Mouse (Mus musculus) myocyte (in vitro differentiated cells): ENCODE data around the gene Pdcd11. TPM values are rescaled to one million over a fixed set of nuclear protein-coding genes. Genes with fewer than 3 reads are reported as not detected.

ENCODE experiments used
- H3K27me3 ChIP-seq: one replicate; pipeline ENCODE4 v1.6.1; 2011; ENCODE audit not compliant: control insufficient read depth, insufficient read depth, insufficient read length
- H3K36me3 ChIP-seq: one replicate; pipeline ENCODE4 v1.6.1; 2011; ENCODE audit not compliant: control insufficient read depth, insufficient read depth
- H3K4me2 ChIP-seq: one replicate; pipeline ENCODE4 v1.6.1; 2011; ENCODE audit warnings: low read depth, control low read depth
- H3K4me3 ChIP-seq: one replicate; pipeline ENCODE4 v1.5.1; 2011; ENCODE audit warnings: mild to moderate bottlenecking, control low read depth, moderate library complexity
- H3K79me2 ChIP-seq: one replicate; pipeline ENCODE4 v1.6.1; 2011; ENCODE audit not compliant: control insufficient read depth, insufficient read depth
- H3ac ChIP-seq: one replicate; pipeline ENCODE4 v1.6.1; 2011; ENCODE audit not compliant: control insufficient read depth, insufficient read length
- CEBPB ChIP-seq: IDR thresholded peaks from 2 replicates; pipeline ENCODE4 v1.6.1; 2011; ENCODE audit warnings: mild to moderate bottlenecking, moderate library complexity; ENCODE audit not compliant: poor library complexity, insufficient read depth, severe bottlenecking
- E2F4 ChIP-seq: IDR thresholded peaks from one replicate; pipeline ENCODE4 v1.6.1; 2011; ENCODE audit warnings: mild to moderate bottlenecking, control low read depth, moderate library complexity; ENCODE audit not compliant: insufficient read depth
- MAX ChIP-seq: IDR thresholded peaks from one replicate; pipeline ENCODE4 v1.6.1; 2011; ENCODE audit warnings: low read depth, mild to moderate bottlenecking, control low read depth
- MYOD1 ChIP-seq, 3 experiments: IDR thresholded peaks; one replicate each; pipeline ENCODE4 v1.6.1; 2011; ENCODE audit warnings: control low read depth in 2 of 3, low read depth in 2 of 3, mild to moderate bottlenecking in 2 of 3, moderate library complexity in 1 of 3; ENCODE audit not compliant: insufficient read length in 2 of 3, control insufficient read depth in 1 of 3
- MYOG ChIP-seq, 3 experiments: IDR thresholded peaks; one replicate each; pipeline ENCODE4 v1.6.1; 2011; ENCODE audit warnings: control low read depth in 2 of 3, low read depth in 2 of 3, mild to moderate bottlenecking in 2 of 3; ENCODE audit not compliant: insufficient read length in 2 of 3, control insufficient read depth in 1 of 3, insufficient read depth in 1 of 3
- POLR2A ChIP-seq: IDR thresholded peaks from one replicate; pipeline ENCODE4 v1.6.1; 2011; ENCODE audit warnings: low read depth, mild to moderate bottlenecking, control low read depth, moderate library complexity; ENCODE audit not compliant: insufficient read length
- POLR2AphosphoS2 ChIP-seq: IDR thresholded peaks from one replicate; pipeline ENCODE4 v1.6.1; 2011; ENCODE audit warnings: low read depth, control low read depth; ENCODE audit not compliant: insufficient read length
- REST ChIP-seq: IDR thresholded peaks from one replicate; pipeline ENCODE4 v1.6.1; 2011; ENCODE audit warnings: mild to moderate bottlenecking, control low read depth, moderate library complexity; ENCODE audit not compliant: insufficient read depth, insufficient read length
- SRF ChIP-seq: IDR thresholded peaks from one replicate; pipeline ENCODE4 v1.6.1; 2011; ENCODE audit warnings: low read depth; ENCODE audit not compliant: control insufficient read depth, insufficient read length
- TCF12 ChIP-seq: IDR thresholded peaks from one replicate; pipeline ENCODE4 v1.6.1; 2011; ENCODE audit warnings: mild to moderate bottlenecking, control low read depth; ENCODE audit not compliant: poor library complexity, insufficient read depth, severe bottlenecking
- TCF3 ChIP-seq: IDR thresholded peaks from one replicate; pipeline ENCODE4 v1.6.1; 2011; ENCODE audit warnings: low read depth, control low read depth; ENCODE audit not compliant: insufficient read length
- USF1 ChIP-seq: IDR thresholded peaks from one replicate; pipeline ENCODE4 v1.6.1; 2011; ENCODE audit warnings: low read depth, mild to moderate bottlenecking, control low read depth, moderate library complexity
- polyA plus RNA-seq: library from polyadenylated mRNA; unstranded; fragments of >200 nt; fragmentation: generic; extraction: Trizol; gene quantifications from one replicate; pipeline ENCODE4 v1.2.1, GENCODE M21; 2012; ENCODE audit warnings: missing spikeins

The Pdcd11 gene
- polyA plus RNA-seq, 1 experiment: 16.1 TPM

DNA sequence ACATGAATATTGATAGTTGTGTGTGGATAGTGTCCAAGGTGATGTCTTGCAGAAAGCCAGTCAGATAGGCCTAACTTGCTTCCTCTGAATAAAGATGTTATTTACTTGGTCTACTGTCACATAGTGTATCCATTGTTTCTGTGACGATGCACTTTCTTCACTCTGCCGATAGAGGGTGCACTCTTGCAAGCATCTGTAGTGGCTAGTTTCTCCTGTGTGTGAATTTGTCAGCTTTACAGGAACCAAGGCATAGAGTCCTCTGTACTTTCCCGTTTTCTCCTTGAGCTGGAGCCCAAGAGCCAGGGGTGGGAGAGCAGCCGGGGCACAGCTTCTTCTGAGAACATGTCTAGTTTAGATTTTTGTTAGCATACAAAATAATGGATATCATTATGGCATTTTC, 30.5 kb downstream of the Pdcd11 start:
- no peak for TF ChIP-seq TCF12
- TF ChIP-seq POLR2AphosphoS2: no peak
- Histone ChIP-seq H3ac (no peak overlapping the region), H3K27me3 (no peaks in the 10 kb centered on the region), H3K4me3 (no peak overlapping the region), H3K36me3 (peaks cover 30% of the 10 kb centered on the region), H3K79me2 (no peaks in the 10 kb centered on the region), H3K4me2 (no peak overlapping the region)

GRCm38 (mm10) chr19:47122802-47123201, 32.2 kb downstream of the Pdcd11 start:
- no peak for TF ChIP-seq MYOG (IDR thresholded peaks at IDR 0.05; ENCODE audit: control insufficient read depth in 1 of 3, insufficient read depth in 1 of 3, insufficient read length in 2 of 3, low read depth in 2 of 3)
- no peak for TF ChIP-seq MYOD1 (IDR thresholded peaks at IDR 0.05; ENCODE audit: control insufficient read depth in 1 of 3, insufficient read length in 2 of 3, low read depth in 2 of 3)
- no peak for TF ChIP-seq REST
- no peak for TF ChIP-seq SRF
- no peak for TF ChIP-seq POLR2AphosphoS2
- TF ChIP-seq MAX: no peak
- no peak for TF ChIP-seq TCF3
- TF ChIP-seq CEBPB: no peak
- TF ChIP-seq E2F4: no peak
- Histone ChIP-seq H3K27me3 (no peaks in the 10 kb centered on the region), H3K36me3 (peaks cover 33% of the 10 kb centered on the region), H3K4me3 (no peak overlapping the region), H3K4me2 (no peak overlapping the region), H3K79me2 (no peaks in the 10 kb centered on the region), H3ac (no peak overlapping the region)

- TF ChIP-seq TCF3 (no peak), SRF (no peak), MYOG (IDR thresholded peaks at IDR 0.05; ENCODE audit: control insufficient read depth in 1 of 3, insufficient read depth in 1 of 3, insufficient read length in 2 of 3, low read depth in 2 of 3) (no peak)
- Histone ChIP-seq H3K4me2 (no peak overlapping the region), H3K27me3 (no peaks in the 10 kb centered on the region), H3K4me3 (no peak overlapping the region), H3ac (no peak overlapping the region), H3K79me2 (no peaks in the 10 kb centered on the region), H3K36me3 (peaks cover 40% of the 10 kb centered on the region)
These were observed 37.6 kb downstream of the Pdcd11 start for GRCm38 (mm10) chr19:47128164-47128563.

GRCm38 (mm10) chr19:47128835-47129234, 38.3 kb downstream of the Pdcd11 start:
- TF ChIP-seq CEBPB (no peak), MYOD1 (IDR thresholded peaks at IDR 0.05; ENCODE audit: control insufficient read depth in 1 of 3, insufficient read length in 2 of 3, low read depth in 2 of 3) (no peak), SRF (no peak)
- Histone ChIP-seq H3K4me3 (no peak overlapping the region), H3K4me2 (no peak overlapping the region), H3K36me3 (peaks cover 40% of the 10 kb centered on the region), H3ac (no peak overlapping the region), H3K27me3 (no peaks in the 10 kb centered on the region), H3K79me2 (no peaks in the 10 kb centered on the region)

- H3K79me2 ChIP-seq: no peaks in the 10 kb centered on the region
- no peak overlapping the region for H3K4me3 ChIP-seq
- H3K36me3 ChIP-seq: peaks cover 29% of the 10 kb centered on the region
- TF ChIP-seq TCF3 (no peak), POLR2AphosphoS2 (no peak), E2F4 (no peak), REST (no peak), POLR2A (no peak), CEBPB (no peak), USF1 (no peak), TCF12 (no peak), MYOD1 (IDR thresholded peaks at IDR 0.05; ENCODE audit: control insufficient read depth in 1 of 3, insufficient read length in 2 of 3, low read depth in 2 of 3) (no peak), MYOG (IDR thresholded peaks at IDR 0.05; ENCODE audit: control insufficient read depth in 1 of 3, insufficient read depth in 1 of 3, insufficient read length in 2 of 3, low read depth in 2 of 3) (no peak), SRF (no peak), MAX (no peak)
- no peak overlapping the region for H3ac ChIP-seq
- no peak overlapping the region for H3K4me2 ChIP-seq
- no peaks in the 10 kb centered on the region for H3K27me3 ChIP-seq
These were observed 40.1 kb downstream of the Pdcd11 start for GRCm38 (mm10) chr19:47130551-47131125.

DNA sequence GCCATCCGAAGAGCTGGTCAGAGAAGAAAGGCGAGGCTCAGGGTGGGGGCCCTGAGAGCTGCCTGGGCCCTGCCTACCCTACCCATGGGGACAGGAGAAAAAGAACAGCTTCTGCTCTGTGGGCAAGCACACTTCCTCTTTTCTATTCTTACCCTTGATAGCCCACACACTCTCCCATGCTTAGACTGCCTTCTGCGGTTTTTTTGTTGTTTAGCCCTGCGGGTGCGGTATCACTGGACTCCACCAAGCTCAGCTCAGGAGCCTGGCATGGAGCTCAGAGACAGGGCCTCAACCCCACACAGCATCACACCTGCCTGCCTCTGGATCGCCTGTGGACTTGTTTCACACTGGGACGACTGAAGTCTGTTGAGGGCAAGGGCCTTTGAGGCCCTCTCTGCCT, 42.6 kb downstream of the Pdcd11 start:
- Histone ChIP-seq H3K79me2 (no peaks in the 10 kb centered on the region), H3K36me3 (peaks cover 18% of the 10 kb centered on the region), H3K4me3 (no peak overlapping the region), H3K4me2 (no peak overlapping the region), H3ac (no peak overlapping the region), H3K27me3 (no peaks in the 10 kb centered on the region)
- TF ChIP-seq MYOD1 (IDR thresholded peaks at IDR 0.05; ENCODE audit: control insufficient read depth in 1 of 3, insufficient read length in 2 of 3, low read depth in 2 of 3) (no peak), POLR2AphosphoS2 (no peak), TCF12 (no peak), USF1 (no peak), MAX (no peak), TCF3 (no peak), POLR2A (no peak), REST (no peak), MYOG (IDR thresholded peaks at IDR 0.05; ENCODE audit: control insufficient read depth in 1 of 3, insufficient read depth in 1 of 3, insufficient read length in 2 of 3, low read depth in 2 of 3) (no peak), SRF (no peak), CEBPB (no peak), E2F4 (no peak)
